8 mouse cellular contexts compared by ENCODE assay signal in genomic region chr14:76765094-76765504, GRCm38 (mm10).
DNase-seq lines count a peak whose midpoint lies in the region; ATAC-seq lines count a peak whose summit lies in the region.

No protein-coding gene starts in this region.

- H3K27ac ChIP-seq in embryonic facial prominence, embryonic 10.5 days (replicated peaks): peak overlapping the region; percentile 76
- H3K27ac ChIP-seq in heart, embryonic 14.5 days (replicated peaks in 1 of 2; ENCODE audit: control insufficient read depth in 1 of 2, insufficient read depth in 1 of 2, low read depth in 2 of 2, low read length in 2 of 2): peak overlapping the region; percentile 46 to 58
- peak overlapping the region; percentile 76 for H3K27ac ChIP-seq in limb, embryonic 13.5 days

- DNase-seq in kidney, postnatal 4 days: peak; percentile 39 to 50
- DNase-seq in kidney, postnatal 25 days: no peak
- peak; percentile 35 for DNase-seq in embryonic facial prominence, embryonic 10.5 days (ENCODE audit: low spot score)
- no peak for DNase-seq in MN1 (ENCODE audit: low spot score)
- DNase-seq in kidney, adult 8-10 months: no peak
- DNase-seq in adrenal gland, postnatal 25 days: no peak

- H3K36me3 ChIP-seq in embryonic facial prominence, embryonic 10.5 days (replicated peaks): no peaks in the 10 kb centered on the region
- H3K36me3 ChIP-seq in heart, embryonic 14.5 days (ENCODE audit: control insufficient read depth, insufficient read depth, low read length): no peaks in the 10 kb centered on the region
- H3K36me3 ChIP-seq in limb, embryonic 13.5 days: no peaks in the 10 kb centered on the region

- peaks cover 55% of the 10 kb centered on the region for H3K4me1 ChIP-seq in embryonic facial prominence, embryonic 10.5 days
- H3K4me1 ChIP-seq in heart, embryonic 14.5 days (ENCODE audit: control insufficient read depth in 2 of 2, insufficient read depth in 2 of 2, low read length in 2 of 2): peaks cover 31 to 38% of the 10 kb centered on the region in 2 experiments
- peaks cover 32% of the 10 kb centered on the region for H3K4me1 ChIP-seq in limb, embryonic 13.5 days

- 59% methylated on average over 6 of the region's 6 CpGs for WGBS in embryonic facial prominence, embryonic 10.5 days
- WGBS in heart, embryonic 14.5 days: 60% methylated on average over 6 of the region's 6 CpGs
- WGBS in limb, embryonic 13.5 days: 41% methylated on average over 6 of the region's 6 CpGs

- peak overlapping the region; percentile 24 for H3K4me2 ChIP-seq in heart, embryonic 14.5 days (ENCODE audit: low read length)
- peak overlapping the region; percentile 27; the same call in 1 of the 2 replicates for H3K4me2 ChIP-seq in limb, embryonic 13.5 days (replicated peaks)

- peaks cover 37% of the 10 kb centered on the region for H3K27me3 ChIP-seq in embryonic facial prominence, embryonic 10.5 days (replicated peaks; ENCODE audit: low read depth, poor library complexity, severe bottlenecking)
- H3K27me3 ChIP-seq in heart, embryonic 14.5 days (ENCODE audit: control insufficient read depth, insufficient read depth, low read length): no peaks in the 10 kb centered on the region
- no peaks in the 10 kb centered on the region for H3K27me3 ChIP-seq in limb, embryonic 13.5 days

- no peak for ATAC-seq in heart, embryonic 14.5 days (ENCODE audit: insufficient number of reproducible peaks, insufficient read depth, low FRiP score, low read depth)
- peak; percentile 53; the same call in 1 of the 2 replicates for ATAC-seq in limb, embryonic 13.5 days (ENCODE audit: low FRiP score, low read depth)

- no peak overlapping the region for H3K4me3 ChIP-seq in embryonic facial prominence, embryonic 10.5 days
- no peak overlapping the region for H3K4me3 ChIP-seq in heart, embryonic 14.5 days (ENCODE audit: control insufficient read depth in 1 of 2, insufficient read depth in 1 of 2, low read depth in 1 of 2, low read length in 2 of 2)
- no peak overlapping the region for H3K4me3 ChIP-seq in limb, embryonic 13.5 days

- no peaks in the 10 kb centered on the region for H3K9me3 ChIP-seq in embryonic facial prominence, embryonic 10.5 days
- H3K9me3 ChIP-seq in heart, embryonic 14.5 days (ENCODE audit: control insufficient read depth, low read length): no peaks in the 10 kb centered on the region
- H3K9me3 ChIP-seq in limb, embryonic 13.5 days: no peaks in the 10 kb centered on the region

- no peak overlapping the region for H3K9ac ChIP-seq in heart, embryonic 14.5 days (ENCODE audit: low read length)
- H3K9ac ChIP-seq in limb, embryonic 13.5 days: no peak overlapping the region

Comparison
In these comparisons a context has a peak if more than half of its experiments do, and no peak if none do; other contexts are left out.
1. DNase-seq: peak in kidney, postnatal 4 days (2 of 2) and embryonic facial prominence, embryonic 10.5 days (single experiment); none in kidney, postnatal 25 days (0 of 2), MN1 (single experiment), kidney, adult 8-10 months (0 of 2) and adrenal gland, postnatal 25 days (single experiment).
2. Peak in every context shown above with its lines, with median percentiles within 50 percentile points of each other: H3K27ac ChIP-seq.